Mouse (Mus musculus): ENCODE results near the gene Dtd2.

GRCm38 (mm10) chr12:52032276-52032675, 26.0 kb upstream of the Dtd2 start:
- TF ChIP-seq CTCF (IDR thresholded peaks at IDR 0.05; ENCODE audit: low read depth, low read length) (no peak), TAL1 (conservative IDR thresholded peaks at IDR 0.05; ENCODE audit: low read depth, low read length) (no peak), POLR2AphosphoS5 (IDR thresholded peaks at IDR 0.05; ENCODE audit: insufficient replicate concordance, low read depth, low read length) (no peak), GATA2 (IDR thresholded peaks at IDR 0.05; ENCODE audit: borderline replicate concordance, low read depth, low read length) (no peak), GATA1 (IDR thresholded peaks at IDR 0.05; ENCODE audit: borderline replicate concordance, low read length) (no peak)
